Mouse (Mus musculus) ES-E14 (cell line): ENCODE measurements at regions not wholly inside any gene's neighbourhood (a gene's known extent, or its start where the extent isn't known, plus 50 kb on each side); places are given as distances from the start of the nearest gene placed in this dataset.

ENCODE experiments used
- DNase-seq: peaks from one replicate; pipeline ENCODE4 v3.0.0-alpha.2; 2013; ENCODE audit warnings: low read depth, low spot score
- H3K27ac ChIP-seq: 2 replicates; pipeline ENCODE4 v1.5.1; 2012; ENCODE audit warnings: low read depth, mild to moderate bottlenecking, low read length, moderate library complexity, mixed read lengths; ENCODE audit not compliant: poor library complexity, insufficient read depth, severe bottlenecking
- H3K36me3 ChIP-seq: 2 replicates; pipeline ENCODE4 v1.6.1; 2012; ENCODE audit warnings: mild to moderate bottlenecking, low read length, moderate library complexity, mixed read lengths; ENCODE audit not compliant: control insufficient read depth, poor library complexity, insufficient read depth, severe bottlenecking
- H3K4me1 ChIP-seq, 2 experiments: fragments of 150-350 bp in 1 of 2; sonication (generic) in 1 of 2; 2 replicates each; pipeline ENCODE4 v1.6.1; 2012; ENCODE audit warnings: low read length in 2 of 2, mild to moderate bottlenecking in 1 of 2, mixed read lengths in 1 of 2; ENCODE audit not compliant: control insufficient read depth in 2 of 2, insufficient read depth in 2 of 2, poor library complexity in 1 of 2
- H3K4me3 ChIP-seq, 2 experiments: fragments of 150-350 bp in 1 of 2; sonication (generic) in 1 of 2; 2 replicates each; pipeline ENCODE4 v1.5.1; 2012; ENCODE audit warnings: low read length in 2 of 2, low read depth in 1 of 2, mild to moderate bottlenecking in 1 of 2, mixed read lengths in 1 of 2; ENCODE audit not compliant: insufficient read depth in 1 of 2, poor library complexity in 1 of 2, severe bottlenecking in 1 of 2
- H3K9ac ChIP-seq: 2 replicates; pipeline ENCODE4 v1.6.1; 2012; ENCODE audit warnings: low read depth, mild to moderate bottlenecking, low read length, mixed read lengths; ENCODE audit not compliant: poor library complexity, insufficient read depth, severe bottlenecking
- H3K9me3 ChIP-seq: fragments of 150-350 bp; sonication (generic); 2 replicates; pipeline ENCODE4 v1.6.1; 2012; ENCODE audit warnings: low read depth, mild to moderate bottlenecking, low read length; ENCODE audit not compliant: control insufficient read depth, insufficient read depth
- CHD2 ChIP-seq: IDR thresholded peaks from 2 replicates; pipeline ENCODE4 v1.6.1; 2014; ENCODE audit warnings: mild to moderate bottlenecking, low read depth, low read length, inconsistent platforms
- HCFC1 ChIP-seq: IDR thresholded peaks from 2 replicates; pipeline ENCODE4 v1.6.1; 2012; ENCODE audit warnings: low read length, inconsistent platforms, borderline replicate concordance; ENCODE audit not compliant: insufficient read depth
- MAFK ChIP-seq: IDR thresholded peaks from 2 replicates; pipeline ENCODE4 v1.6.1; 2014; ENCODE audit warnings: mild to moderate bottlenecking, low read depth, low read length, inconsistent platforms; ENCODE audit not compliant: insufficient read depth
- ZC3H11A ChIP-seq: IDR thresholded peaks from 2 replicates; pipeline ENCODE4 v1.6.1; 2012; ENCODE audit warnings: low read depth, mild to moderate bottlenecking, inconsistent platforms, low read length, borderline replicate concordance
- ZNF384 ChIP-seq: IDR thresholded peaks from 2 replicates; pipeline ENCODE4 v1.6.1; 2012; ENCODE audit warnings: low read depth, low read length, inconsistent platforms
- in situ Hi-C, 2 experiments: fragments of 600-800 bp; cut with MboI; formaldehyde crosslinking; loops; one replicate each; pipeline ENCODE4 v1.15.1; 2025; ENCODE audit warnings: low sequenced_read_pairs in 2 of 2, inconsistent platforms in 1 of 2; ENCODE audit not compliant: unreplicated experiment in 2 of 2

- Histone ChIP-seq H3K4me1 (no peaks in the 10 kb centered on the region), H3K9ac (no peak overlapping the region), H3K27ac (no peak overlapping the region), H3K36me3 (no peaks in the 10 kb centered on the region), H3K4me3 (no peak overlapping the region), H3K9me3 (no peaks in the 10 kb centered on the region)
- DNase-seq = no peak
- TF ChIP-seq ZC3H11A = no peak
- no peak for TF ChIP-seq HCFC1
- TF ChIP-seq MAFK = no peak
- TF ChIP-seq CHD2 = no peak
- TF ChIP-seq ZNF384 = no peak
- in situ Hi-C loops = no loop called here
Measured at GRCm38 (mm10) chr1:41551271-41551670, 745.9 kb downstream of the Tmem182 start.

- Histone ChIP-seq H3K4me3 (no peak overlapping the region), H3K9me3 (no peaks in the 10 kb centered on the region), H3K27ac (no peak overlapping the region), H3K36me3 (no peaks in the 10 kb centered on the region), H3K4me1 (no peaks in the 10 kb centered on the region), H3K9ac (no peak overlapping the region)
- TF ChIP-seq ZC3H11A (no peak), MAFK (no peak), HCFC1 (no peak), CHD2 (no peak), ZNF384 (no peak)
- no peak for DNase-seq
- in situ Hi-C loops = no loop called here
Measured at GRCm38 (mm10) chr1:41555607-41556006, 750.2 kb downstream of the Tmem182 start.

GRCm38 (mm10) chr1:41559101-41559665, 753.8 kb downstream of the Tmem182 start:
- Histone ChIP-seq H3K27ac (no peak overlapping the region), H3K9me3 (no peaks in the 10 kb centered on the region), H3K4me1 (no peaks in the 10 kb centered on the region), H3K36me3 (no peaks in the 10 kb centered on the region), H3K4me3 (no peak overlapping the region), H3K9ac (no peak overlapping the region)
- TF ChIP-seq ZNF384 (no peak), CHD2 (no peak)
- in situ Hi-C loops = no loop called here
- no peak for DNase-seq

GRCm38 (mm10) chr1:41559991-41560390, 754.6 kb downstream of the Tmem182 start:
- in situ Hi-C loops = no loop called here
- Histone ChIP-seq H3K4me3 (no peak overlapping the region), H3K4me1 (no peaks in the 10 kb centered on the region), H3K36me3 (no peaks in the 10 kb centered on the region), H3K9me3 (no peaks in the 10 kb centered on the region), H3K27ac (no peak overlapping the region), H3K9ac (no peak overlapping the region)
- no peak for DNase-seq
- TF ChIP-seq ZC3H11A (no peak), CHD2 (no peak), MAFK (no peak), ZNF384 (no peak), HCFC1 (no peak)

- no peak overlapping the region for H3K27ac ChIP-seq
- in situ Hi-C loops = no loop called here
- H3K4me3 ChIP-seq = no peak overlapping the region
- H3K36me3 ChIP-seq = no peaks in the 10 kb centered on the region
- no peak overlapping the region for H3K9ac ChIP-seq
- H3K4me1 ChIP-seq = no peaks in the 10 kb centered on the region
- no peak for DNase-seq
- TF ChIP-seq ZNF384 = no peak
- no peak for TF ChIP-seq MAFK
- no peak for TF ChIP-seq CHD2
- TF ChIP-seq HCFC1 = no peak
- TF ChIP-seq ZC3H11A = no peak
- H3K9me3 ChIP-seq = no peaks in the 10 kb centered on the region
Measured at GRCm38 (mm10) chr1:41603471-41603870, 798.1 kb downstream of the Tmem182 start.
